Mouse (Mus musculus): Measurements from ENCODE around the gene Brix1. TPM values are rescaled to one million over a fixed set of nuclear protein-coding genes. Genes with fewer than 3 reads are reported as not detected.

Brix1 gene
- total RNA-seq, 1 experiment = 54.7 TPM

GRCm38 (mm10) chr15:10470151-10470831 lies 15.5 kb downstream of the Brix1 start, which contains the start of gene Dnajc21:
Dnajc21 (minus strand) TSS chr15:10470516.
- H3K36me3 ChIP-seq (ENCODE audit: control insufficient read depth, insufficient read depth, low read length, poor library complexity, severe bottlenecking) = peaks cover 3% of the 10 kb centered on the region
- H3K4me1 ChIP-seq (ENCODE audit: control insufficient read depth in 2 of 2, insufficient read depth in 2 of 2, low read length in 2 of 2, poor library complexity in 1 of 2) = peaks cover 4% of the 10 kb centered on the region in 2 experiments
- peak within 1 kb of the TSS; percentile 79 to 94 for H3K4me3 ChIP-seq (ENCODE audit: insufficient read depth in 1 of 2, low read depth in 1 of 2, low read length in 2 of 2, poor library complexity in 1 of 2, severe bottlenecking in 1 of 2)
- peak; percentile 72 for DNase-seq (ENCODE audit: low read depth, low spot score)
- TF ChIP-seq ZNF384 (IDR thresholded peaks at IDR 0.05; ENCODE audit: low read depth, low read length) (no peak), HCFC1 (IDR thresholded peaks at IDR 0.05; ENCODE audit: borderline replicate concordance, insufficient read depth, low read length) (no peak), MAFK (IDR thresholded peaks at IDR 0.05; ENCODE audit: insufficient read depth, low read depth, low read length) (no peak), ZC3H11A (IDR thresholded peaks at IDR 0.05; ENCODE audit: borderline replicate concordance, low read depth, low read length) (no peak), CHD2 (IDR thresholded peaks at IDR 0.05; ENCODE audit: low read depth, low read length) (no peak)
- no peaks in the 10 kb centered on the region for H3K9me3 ChIP-seq (ENCODE audit: control insufficient read depth, insufficient read depth, low read depth, low read length)
- H3K9ac ChIP-seq (ENCODE audit: insufficient read depth, low read depth, low read length, poor library complexity, severe bottlenecking) = peak within 1 kb of the TSS; percentile 85
- in situ Hi-C loops (cut with MboI; ENCODE audit: low sequenced_read_pairs in 2 of 2, unreplicated experiment in 2 of 2) = no loop called here
- peak within 1 kb of the TSS; percentile 99 for H3K27ac ChIP-seq (ENCODE audit: insufficient read depth, low read depth, low read length, poor library complexity, severe bottlenecking)

- in situ Hi-C loops (cut with MboI; ENCODE audit: low sequenced_read_pairs in 2 of 2, unreplicated experiment in 2 of 2) = no loop called here
- DNase-seq (ENCODE audit: low read depth, low spot score) = no peak
- H3K4me3 ChIP-seq (ENCODE audit: insufficient read depth in 1 of 2, low read depth in 1 of 2, low read length in 2 of 2, poor library complexity in 1 of 2, severe bottlenecking in 1 of 2) = peak overlapping the region; percentile 79 to 94
- peak overlapping the region; percentile 85 for H3K9ac ChIP-seq (ENCODE audit: insufficient read depth, low read depth, low read length, poor library complexity, severe bottlenecking)
- no peaks in the 10 kb centered on the region for H3K9me3 ChIP-seq (ENCODE audit: control insufficient read depth, insufficient read depth, low read depth, low read length)
- TF ChIP-seq CHD2 (IDR thresholded peaks at IDR 0.05; ENCODE audit: low read depth, low read length) (no peak), ZC3H11A (IDR thresholded peaks at IDR 0.05; ENCODE audit: borderline replicate concordance, low read depth, low read length) (0 out of 2 replicates have a peak, but pooled peaks have one; percentile 2)
- H3K4me1 ChIP-seq (ENCODE audit: control insufficient read depth in 2 of 2, insufficient read depth in 2 of 2, low read length in 2 of 2, poor library complexity in 1 of 2) = peaks cover 4% of the 10 kb centered on the region in 2 experiments
- peaks cover 2% of the 10 kb centered on the region; the same call in 1 of the 2 replicates for H3K36me3 ChIP-seq (ENCODE audit: control insufficient read depth, insufficient read depth, low read length, poor library complexity, severe bottlenecking)
- H3K27ac ChIP-seq (ENCODE audit: insufficient read depth, low read depth, low read length, poor library complexity, severe bottlenecking) = peak overlapping the region; percentile 99
Measured at GRCm38 (mm10) chr15:10469641-10470150, 16.1 kb downstream of the Brix1 start.

- in situ Hi-C loops (cut with MboI; ENCODE audit: low sequenced_read_pairs in 2 of 2, unreplicated experiment in 2 of 2) = no loop called here
- H3K27ac ChIP-seq (ENCODE audit: insufficient read depth, low read depth, low read length, poor library complexity, severe bottlenecking) = no peak overlapping the region
- H3K4me3 ChIP-seq (ENCODE audit: insufficient read depth in 1 of 2, low read depth in 1 of 2, low read length in 2 of 2, poor library complexity in 1 of 2, severe bottlenecking in 1 of 2) = peak overlapping the region in 1 of 2 experiments; percentile 79; a peak in 2 of 4 replicates
- H3K4me1 ChIP-seq (ENCODE audit: control insufficient read depth in 2 of 2, insufficient read depth in 2 of 2, low read length in 2 of 2, poor library complexity in 1 of 2) = peaks cover 4 to 5% of the 10 kb centered on the region in 2 experiments
- H3K9ac ChIP-seq (ENCODE audit: insufficient read depth, low read depth, low read length, poor library complexity, severe bottlenecking) = no peak overlapping the region
- H3K36me3 ChIP-seq (ENCODE audit: control insufficient read depth, insufficient read depth, low read length, poor library complexity, severe bottlenecking) = peaks cover 2% of the 10 kb centered on the region; the same call in 1 of the 2 replicates
- no peak for DNase-seq (ENCODE audit: low read depth, low spot score)
- H3K9me3 ChIP-seq (ENCODE audit: control insufficient read depth, insufficient read depth, low read depth, low read length) = no peaks in the 10 kb centered on the region
- TF ChIP-seq ZNF384 (IDR thresholded peaks at IDR 0.05; ENCODE audit: low read depth, low read length) = no peak
- no peak for TF ChIP-seq CHD2 (IDR thresholded peaks at IDR 0.05; ENCODE audit: low read depth, low read length)
- TF ChIP-seq HCFC1 (IDR thresholded peaks at IDR 0.05; ENCODE audit: borderline replicate concordance, insufficient read depth, low read length) = no peak
- no peak for TF ChIP-seq MAFK (IDR thresholded peaks at IDR 0.05; ENCODE audit: insufficient read depth, low read depth, low read length)
- TF ChIP-seq ZC3H11A (IDR thresholded peaks at IDR 0.05; ENCODE audit: borderline replicate concordance, low read depth, low read length) = no peak
Measured at GRCm38 (mm10) chr15:10468761-10469160, 17.0 kb downstream of the Brix1 start.

DNA sequence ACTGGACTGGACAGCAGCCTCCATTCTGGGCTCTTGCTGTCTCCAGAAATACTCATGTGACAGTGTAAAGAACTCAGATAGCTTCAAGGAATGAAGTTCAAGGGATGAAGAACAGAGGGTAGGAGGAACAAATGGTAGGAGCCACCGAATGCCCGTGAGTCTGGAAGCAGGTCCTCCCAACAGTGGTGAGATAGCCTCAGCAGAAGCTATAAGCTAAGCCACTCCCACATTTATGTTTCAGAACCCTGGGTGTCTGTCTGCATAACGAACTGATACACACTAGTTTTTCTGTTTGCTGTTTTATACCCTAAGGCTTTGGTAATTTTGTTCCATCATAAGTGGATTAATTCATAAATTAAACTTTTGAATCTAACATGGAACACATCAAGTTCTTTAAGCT lies 21.1 kb downstream of the Brix1 start:
- Histone ChIP-seq H3K27ac (ENCODE audit: insufficient read depth, low read depth, low read length, poor library complexity, severe bottlenecking) (no peak overlapping the region), H3K9me3 (ENCODE audit: control insufficient read depth, insufficient read depth, low read depth, low read length) (no peaks in the 10 kb centered on the region), H3K9ac (ENCODE audit: insufficient read depth, low read depth, low read length, poor library complexity, severe bottlenecking) (no peak overlapping the region), H3K36me3 (ENCODE audit: control insufficient read depth, insufficient read depth, low read length, poor library complexity, severe bottlenecking) (peaks cover 24% of the 10 kb centered on the region), H3K4me3 (ENCODE audit: insufficient read depth in 1 of 2, low read depth in 1 of 2, low read length in 2 of 2, poor library complexity in 1 of 2, severe bottlenecking in 1 of 2) (no peak overlapping the region), H3K4me1 (ENCODE audit: control insufficient read depth in 2 of 2, insufficient read depth in 2 of 2, low read length in 2 of 2, poor library complexity in 1 of 2) (peaks cover 0 to 2% of the 10 kb centered on the region in 2 experiments; a peak in 1 of 4 replicates)
- in situ Hi-C loops (cut with MboI; ENCODE audit: low sequenced_read_pairs in 2 of 2, unreplicated experiment in 2 of 2) = no loop called here
- TF ChIP-seq ZC3H11A (IDR thresholded peaks at IDR 0.05; ENCODE audit: borderline replicate concordance, low read depth, low read length) (no peak), MAFK (IDR thresholded peaks at IDR 0.05; ENCODE audit: insufficient read depth, low read depth, low read length) (no peak), ZNF384 (IDR thresholded peaks at IDR 0.05; ENCODE audit: low read depth, low read length) (no peak), CHD2 (IDR thresholded peaks at IDR 0.05; ENCODE audit: low read depth, low read length) (no peak), HCFC1 (IDR thresholded peaks at IDR 0.05; ENCODE audit: borderline replicate concordance, insufficient read depth, low read length) (no peak)
- no peak for DNase-seq (ENCODE audit: low read depth, low spot score)
